Mouse (Mus musculus) forebrain, postnatal 0 days (tissue): ENCODE data around the gene Gm45140. TPM values are rescaled to one million over a fixed set of nuclear protein-coding genes. Genes with fewer than 3 reads are reported as not detected.

ENCODE experiments used
- ATAC-seq: fragments of 200-750 bp; cut with Nextera tagmentation; 2 replicates; pipeline ENCODE4 v1.8.0; 2017; ENCODE audit warnings: mild to moderate bottlenecking, moderate library complexity
- DNase-seq: peaks from one replicate; pipeline ENCODE4 v3.0.0-alpha.2; 2015
- H3K27ac ChIP-seq: fragments of 300-500 bp; sonication (generic); 2 replicates; pipeline ENCODE4 v1.5.1; 2014; ENCODE audit warnings: low read depth, mild to moderate bottlenecking, antibody characterized with exemption, low read length, moderate library complexity, mixed read lengths
- H3K27me3 ChIP-seq: fragments of 300-500 bp; sonication (generic); 2 replicates; pipeline ENCODE4 v1.6.1; 2014; ENCODE audit warnings: mild to moderate bottlenecking, low read length, mixed read lengths; ENCODE audit not compliant: insufficient read depth
- H3K36me3 ChIP-seq: fragments of 300-500 bp; sonication (generic); 2 replicates; pipeline ENCODE4 v1.6.1; 2014; ENCODE audit warnings: mild to moderate bottlenecking, moderate library complexity; ENCODE audit not compliant: insufficient read depth
- H3K4me1 ChIP-seq: fragments of 300-500 bp; sonication (generic); 2 replicates; pipeline ENCODE4 v1.6.1; 2014; ENCODE audit warnings: antibody characterized with exemption; ENCODE audit not compliant: insufficient read depth
- H3K4me2 ChIP-seq: fragments of 300-500 bp; sonication (generic); 2 replicates; pipeline ENCODE4 v1.6.1; 2014; ENCODE audit warnings: low read depth, mild to moderate bottlenecking, moderate library complexity
- H3K4me3 ChIP-seq: fragments of 300-500 bp; sonication (generic); 2 replicates; pipeline ENCODE4 v1.5.1; 2014; ENCODE audit warnings: low read depth, low read length, mixed read lengths
- H3K9ac ChIP-seq: fragments of 300-500 bp; sonication (generic); 2 replicates; pipeline ENCODE4 v1.6.1; 2014; ENCODE audit warnings: mild to moderate bottlenecking
- H3K9me3 ChIP-seq: fragments of 300-500 bp; sonication (generic); 2 replicates; pipeline ENCODE4 v1.6.1; 2016; ENCODE audit warnings: low read length
- CTCF ChIP-seq: sonication (generic); IDR thresholded peaks from 2 replicates; pipeline ENCODE4 v1.5.1; 2016; ENCODE audit warnings: antibody characterized with exemption, control low read depth, low read depth
- WGBS: fragments of 180-500 bp; shearing (Covaris S2); extraction: QIAGEN DNeasy Blood & Tissue Kit; methylation state at CpG from one replicate; pipeline ENCODE4 v1.1.7; 2014; 5-methylcytosine and 5-hydroxymethylcytosine counted together
- polyA plus RNA-seq: library from polyadenylated mRNA; unstranded; fragments of >200 nt; fragmentation: Nextera tagmentation; extraction: Ambion mirVana; gene quantifications from 2 replicates; pipeline ENCODE4 v1.2.1, GENCODE M21; 2015
- total RNA-seq: library from RNA; depleted of rRNA; stranded (reverse); fragments of >200 nt; gene quantifications from 2 replicates; pipeline ENCODE4 v1.2.3, GENCODE M21; 2014

The Gm45140 gene
- total and polyA plus RNA-seq, 2 experiments from 2014 or later = 1.0 to 4.7 TPM

DNA sequence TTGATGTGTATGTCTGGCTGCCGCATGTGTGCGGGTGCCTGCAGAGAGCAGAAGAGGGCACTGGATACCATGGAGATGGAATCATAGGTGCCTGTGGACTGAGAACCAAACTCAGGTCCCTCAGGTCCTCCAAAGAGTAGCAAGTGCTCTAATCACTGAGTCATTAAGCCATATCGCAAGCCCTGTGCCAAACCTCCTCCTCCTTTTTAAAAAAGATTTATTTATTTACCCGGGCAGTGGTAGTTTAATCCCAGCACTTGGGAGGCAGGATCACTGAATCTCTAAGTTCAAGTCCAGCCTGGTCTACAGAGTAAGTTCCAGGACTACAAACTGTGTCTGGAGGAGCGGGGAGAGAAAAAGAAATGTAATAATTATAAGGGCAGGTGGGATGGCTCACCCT lies 21.1 kb downstream of the Gm45140 start:
- WGBS = 93% methylated on average over 5 of the region's 5 CpGs
- H3K27me3 ChIP-seq = no peaks in the 10 kb centered on the region
- ATAC-seq (no peak), DNase-seq (no peak)
- H3K36me3 ChIP-seq = peaks cover 39% of the 10 kb centered on the region
- H3K9ac ChIP-seq = no peak overlapping the region
- H3K4me3 ChIP-seq = no peak overlapping the region
- H3K4me2 ChIP-seq = no peak overlapping the region
- no peaks in the 10 kb centered on the region for H3K4me1 ChIP-seq
- H3K9me3 ChIP-seq = no peaks in the 10 kb centered on the region
- H3K27ac ChIP-seq = no peak overlapping the region
- TF ChIP-seq CTCF = no peak

- DNase-seq = no peak
- Histone ChIP-seq H3K4me1 (no peaks in the 10 kb centered on the region), H3K4me3 (no peak overlapping the region), H3K27me3 (no peaks in the 10 kb centered on the region), H3K9me3 (no peaks in the 10 kb centered on the region), H3K9ac (no peak overlapping the region), H3K27ac (no peak overlapping the region), H3K4me2 (0 out of 2 replicates have a peak overlapping the region, but pooled peaks have one; percentile 93), H3K36me3 (peaks cover 25% of the 10 kb centered on the region)
- no peak for TF ChIP-seq CTCF
- 88% methylated on average over 1 of the region's 1 CpGs for WGBS
- no peak for ATAC-seq
Measured at GRCm38 (mm10) chr6:87812656-87813055, 22.9 kb downstream of the Gm45140 start.

DNA sequence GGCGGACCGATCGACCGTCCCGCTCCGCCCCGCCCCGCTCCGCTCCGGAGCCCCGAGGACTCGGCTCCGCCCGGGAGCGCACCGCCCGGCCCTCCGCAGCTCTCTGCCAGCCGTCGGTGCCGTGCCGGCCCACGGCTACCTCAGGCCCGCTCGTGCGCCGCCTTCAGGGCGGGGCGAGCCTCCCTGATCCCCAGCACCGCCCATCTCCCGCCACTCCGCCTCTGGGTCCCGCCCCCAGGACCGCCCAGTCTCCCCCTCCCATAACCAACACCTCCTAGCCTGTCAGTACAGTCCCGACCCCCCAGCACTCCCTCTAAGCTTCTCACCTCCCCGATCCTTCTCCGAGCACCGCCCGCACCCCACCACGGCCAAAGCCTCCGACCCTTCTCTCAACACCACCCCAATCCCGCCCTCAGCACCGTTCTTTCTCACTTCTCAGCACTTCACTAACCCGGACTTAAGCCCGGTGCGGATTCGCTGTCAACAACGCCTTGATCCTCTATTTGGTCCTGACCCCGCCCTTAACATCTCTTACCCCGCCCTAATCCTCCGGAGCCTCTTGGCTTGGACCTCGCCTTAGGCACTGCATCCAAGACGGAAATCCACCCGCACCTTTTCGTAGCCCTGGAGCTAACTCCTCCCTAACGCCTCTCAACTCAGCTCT lies 23.8 kb downstream of the Gm45140 start, which contains the start of gene Rab43:
Gene Rab43 (minus strand): TSS at position 490 of the 664 bp plus-strand sequence.
- TF ChIP-seq CTCF = peak; percentile 44

DNA sequence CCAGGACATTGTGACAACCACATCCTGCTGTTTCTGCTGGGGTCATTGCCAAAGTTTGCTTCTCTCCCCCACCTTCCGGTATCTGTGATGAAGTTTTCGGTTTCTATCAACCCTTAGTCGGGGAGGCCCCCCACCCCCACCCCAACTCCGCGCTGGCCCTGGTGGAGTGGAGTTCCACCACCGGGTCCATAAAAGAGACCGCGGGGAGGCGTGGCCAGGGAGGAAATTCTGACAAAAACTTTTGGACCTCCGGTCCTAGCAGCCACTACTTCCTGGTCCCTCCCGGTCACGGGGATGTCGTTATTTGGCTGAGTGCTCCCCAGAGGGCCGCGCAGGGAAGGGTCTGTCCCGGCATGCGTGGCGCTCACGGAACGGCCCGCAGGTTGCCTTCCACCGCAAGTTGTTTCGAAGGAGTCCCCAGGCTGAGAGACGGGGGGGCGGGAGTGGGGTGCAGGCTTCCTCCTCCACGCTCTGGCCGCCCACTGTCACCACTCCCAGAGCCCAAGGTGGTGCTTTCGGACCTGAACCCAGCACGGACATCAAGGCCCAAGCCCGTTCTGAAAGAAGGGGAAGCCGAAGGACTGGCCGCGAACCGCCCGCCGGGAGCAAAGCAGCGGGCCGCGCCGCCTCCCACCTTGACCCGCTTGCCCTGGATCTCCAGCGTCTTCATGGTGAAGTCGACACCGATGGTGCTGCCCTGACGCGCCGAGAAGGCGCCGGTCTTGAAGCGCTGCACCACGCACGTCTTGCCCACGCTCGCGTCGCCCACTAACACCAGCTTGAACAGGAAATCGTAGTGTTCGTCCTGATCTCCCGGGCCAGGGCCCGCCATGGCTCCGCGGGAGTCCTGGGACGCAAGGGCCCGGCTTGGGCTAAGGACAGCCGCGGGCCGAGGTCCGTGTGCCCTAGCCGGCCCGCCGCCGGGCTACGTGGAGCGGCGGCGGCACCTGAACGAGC lies 24.6 kb downstream of the Gm45140 start:
- no peaks in the 10 kb centered on the region for H3K4me1 ChIP-seq
- peak overlapping the region; percentile 77 for H3K27ac ChIP-seq
- peak overlapping the region; percentile 84 for H3K4me3 ChIP-seq
- TF ChIP-seq CTCF = no peak
- no peaks in the 10 kb centered on the region for H3K9me3 ChIP-seq
- 2% methylated on average over 73 of the region's 77 CpGs for whole genome bisulfite sequencing
- DNase-seq (peak; percentile 56), ATAC-seq (peak; percentile 72)
- H3K36me3 ChIP-seq = peaks cover 14% of the 10 kb centered on the region
- peak overlapping the region; percentile 93 for H3K4me2 ChIP-seq
- H3K9ac ChIP-seq = peak overlapping the region; percentile 79
- no peaks in the 10 kb centered on the region for H3K27me3 ChIP-seq

More for the DNA sequence above, 23.8 kb downstream of the Gm45140 start, which contains the start of gene Rab43:
- Histone ChIP-seq H3K4me3 (peak within 1 kb of the TSS; percentile 84), H3K9me3 (no peaks in the 10 kb centered on the region), H3K9ac (peak within 1 kb of the TSS; percentile 79), H3K27me3 (no peaks in the 10 kb centered on the region), H3K27ac (peak within 1 kb of the TSS; percentile 77), H3K4me2 (peak within 1 kb of the TSS; percentile 93), H3K36me3 (peaks cover 17% of the 10 kb centered on the region), H3K4me1 (no peaks in the 10 kb centered on the region)
- DNase-seq = peak; percentile 86
- WGBS = under 1% methylated on average over 49 of the region's 56 CpGs
- ATAC-seq = peak; percentile 98

DNA sequence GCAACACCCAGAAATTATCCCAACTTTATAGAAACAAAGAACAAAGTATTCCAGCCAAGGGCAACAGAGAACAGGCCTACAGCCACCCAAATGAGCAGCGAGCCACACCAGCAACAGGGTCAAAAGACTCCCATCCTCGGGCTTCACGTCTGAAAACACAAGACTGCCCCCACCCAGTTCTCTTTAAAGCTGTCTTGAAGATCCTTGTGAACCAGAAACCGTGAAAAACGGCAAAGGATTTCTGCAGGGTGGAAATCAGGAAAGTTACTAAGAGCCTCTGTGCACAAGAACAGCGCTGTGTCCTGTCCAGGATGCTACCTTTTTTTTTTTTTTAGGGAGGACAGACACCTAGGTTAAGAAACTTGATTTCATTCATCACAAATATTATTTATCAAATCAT lies 25.3 kb downstream of the Gm45140 start:
- ATAC-seq = no peak
- H3K4me3 ChIP-seq = peak overlapping the region; percentile 84
- peaks cover 9% of the 10 kb centered on the region for H3K36me3 ChIP-seq
- no peak overlapping the region for H3K9ac ChIP-seq
- DNase-seq = no peak
- H3K4me1 ChIP-seq = no peaks in the 10 kb centered on the region
- no peaks in the 10 kb centered on the region for H3K27me3 ChIP-seq
- no peak for TF ChIP-seq CTCF
- H3K9me3 ChIP-seq = no peaks in the 10 kb centered on the region
- 42% methylated on average over 6 of the region's 6 CpGs for WGBS
- peak overlapping the region; percentile 93 for H3K4me2 ChIP-seq
- no peak overlapping the region for H3K27ac ChIP-seq

GRCm38 (mm10) chr6:87809651-87810161 lies 25.9 kb downstream of the Gm45140 start:
- no peaks in the 10 kb centered on the region for H3K4me1 ChIP-seq

More at GRCm38 (mm10) chr6:87809651-87810161, 25.9 kb downstream of the Gm45140 start:
- Histone ChIP-seq H3K36me3 (peaks cover 4% of the 10 kb centered on the region; the same call in 1 of the 2 replicates), H3K4me3 (no peak overlapping the region), H3K9me3 (no peaks in the 10 kb centered on the region), H3K27me3 (no peaks in the 10 kb centered on the region), H3K4me2 (peak overlapping the region; percentile 93; the same call in 1 of the 2 replicates), H3K27ac (no peak overlapping the region), H3K9ac (no peak overlapping the region)
- WGBS = 85% methylated on average over 6 of the region's 6 CpGs
- TF ChIP-seq CTCF = no peak
- no peak for ATAC-seq
- no peak for DNase-seq
